Mouse (Mus musculus) CH12F3 (cell line): Measurements from ENCODE around the gene Tmcc1.
"Not testable (repeated sequence)": the region's sequence is repeated elsewhere in the genome, so short reads cannot be mapped to it uniquely, and the experiment has no call there.

Experiments used
- in situ Hi-C: fragments of 300-500 bp; cut with MboI; formaldehyde crosslinking; loops from 2 replicates; pipeline ENCODE4 v1.14.3; 2020; ENCODE audit warnings: low sequenced_read_pairs

Gene Tmcc1

GRCm38 (mm10) chr6:116154854-116155624 lies 38.2 kb downstream of the Tmcc1 start:
- in situ Hi-C loops: no loop called here

- in situ Hi-C loops: loop anchor here (25.0 kb wide), 1 partner anchor 260 kb away; no protein-coding TSS in a partner anchor
Measured at GRCm38 (mm10) chr6:116147386-116147785, 45.9 kb downstream of the Tmcc1 start.

- in situ Hi-C loops: loop anchor here (25.0 kb wide), 1 partner anchor 254 kb away; no protein-coding TSS in a partner anchor
Measured at GRCm38 (mm10) chr6:116141696-116142095, 51.6 kb downstream of the Tmcc1 start.

DNA sequence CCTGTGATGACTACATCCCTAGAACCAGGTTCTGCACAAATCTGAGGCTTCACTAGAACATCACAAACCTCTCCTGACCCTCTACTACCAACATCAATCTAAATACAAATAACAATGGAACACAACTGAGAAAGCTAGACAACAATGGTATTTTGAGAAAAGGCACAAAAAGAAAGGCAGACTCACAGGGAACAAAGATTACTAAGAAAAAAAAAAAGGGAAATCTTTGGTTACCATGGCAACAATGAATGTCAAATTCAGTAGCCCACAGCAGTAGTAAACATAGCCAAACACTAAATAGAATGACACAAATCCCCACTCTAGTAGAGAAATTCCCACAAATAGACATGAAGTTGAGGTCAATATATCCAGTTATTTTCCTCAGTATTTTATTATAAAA lies 52.5 kb downstream of the Tmcc1 start:
- in situ Hi-C loops: loop anchor here (25.0 kb wide), 1 partner anchor 253 kb away; no protein-coding TSS in a partner anchor

GRCm38 (mm10) chr6:116139143-116139856 lies 54.0 kb downstream of the Tmcc1 start:
- in situ Hi-C loops: loop anchor here (25.0 kb wide), 1 partner anchor 252 kb away; no protein-coding TSS in a partner anchor

DNA sequence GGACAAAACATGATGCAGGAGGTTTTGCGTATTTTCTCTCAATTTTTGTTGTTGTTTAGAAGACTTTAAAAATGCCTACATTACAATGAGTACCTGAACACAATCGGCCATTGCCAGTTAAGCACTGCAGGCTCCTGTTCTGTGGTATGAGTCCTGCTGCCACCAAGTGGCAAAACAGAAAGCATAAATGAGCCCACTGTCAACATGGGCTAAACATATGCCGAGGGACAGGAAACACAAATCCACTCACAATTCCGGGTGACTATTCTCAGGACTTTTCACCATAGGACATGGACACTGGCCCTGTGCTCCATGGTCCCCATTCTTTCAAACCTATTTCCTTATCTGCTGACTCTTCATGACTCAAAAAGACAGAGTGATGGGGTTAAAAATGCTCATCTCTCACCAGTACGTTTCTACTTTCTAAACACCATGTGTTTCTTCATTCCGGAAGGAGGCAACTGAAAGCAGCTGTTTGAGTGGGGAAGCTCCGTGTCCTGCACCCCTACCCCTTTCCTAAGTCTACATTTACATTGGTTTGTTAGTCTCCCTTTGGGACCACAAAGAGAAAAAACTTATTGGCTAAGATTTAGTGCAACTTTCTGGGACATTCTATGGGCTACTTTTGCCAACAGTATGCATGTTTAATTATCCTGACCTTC lies 57.2 kb downstream of the Tmcc1 start:
- in situ Hi-C loops: loop anchor here (25.0 kb wide), 1 partner anchor 249 kb away; no protein-coding TSS in a partner anchor

DNA sequence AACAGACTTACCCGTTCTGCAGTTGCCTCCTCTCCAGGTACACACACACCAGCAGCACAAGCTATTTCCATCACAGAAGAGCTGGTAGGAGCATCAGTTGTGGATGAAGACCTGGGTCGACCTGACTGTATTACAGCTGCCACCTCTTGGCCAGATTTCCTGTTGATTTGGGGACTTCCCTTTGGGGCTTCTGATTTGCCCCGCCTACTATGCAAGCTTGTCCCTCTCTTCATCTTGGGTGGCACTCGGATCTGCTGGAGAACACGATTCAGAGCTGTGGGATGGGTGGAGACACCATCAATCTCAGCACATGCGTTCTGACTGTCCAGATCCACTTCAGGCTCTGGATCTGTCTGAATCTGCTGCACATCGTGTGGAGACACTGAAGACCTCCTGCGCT lies 59.5 kb downstream of the Tmcc1 start:
- in situ Hi-C loops: loop anchor here (25.0 kb wide), 1 partner anchor 246 kb away; no protein-coding TSS in a partner anchor

DNA sequence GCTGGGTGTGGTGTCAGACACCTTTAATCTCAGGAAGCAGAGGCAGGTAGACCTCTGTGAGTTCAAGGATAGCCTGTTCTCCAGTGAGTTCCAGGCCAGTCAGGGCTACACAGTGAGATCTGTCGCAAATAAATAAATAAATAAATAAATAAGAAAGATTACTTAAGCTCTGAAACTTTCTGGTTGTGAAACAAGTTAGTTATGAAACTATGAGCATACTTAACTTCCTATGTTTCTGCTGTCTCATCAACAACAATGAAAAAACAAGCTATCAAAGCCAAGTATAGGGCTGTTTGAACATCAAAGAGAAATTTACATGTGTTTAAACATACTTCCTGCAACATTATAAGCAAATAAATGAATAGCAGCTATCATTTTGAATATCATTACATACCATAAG lies 61.5 kb downstream of the Tmcc1 start:
- in situ Hi-C loops: loop anchor here (25.0 kb wide), 1 partner anchor 244 kb away; no protein-coding TSS in a partner anchor

DNA sequence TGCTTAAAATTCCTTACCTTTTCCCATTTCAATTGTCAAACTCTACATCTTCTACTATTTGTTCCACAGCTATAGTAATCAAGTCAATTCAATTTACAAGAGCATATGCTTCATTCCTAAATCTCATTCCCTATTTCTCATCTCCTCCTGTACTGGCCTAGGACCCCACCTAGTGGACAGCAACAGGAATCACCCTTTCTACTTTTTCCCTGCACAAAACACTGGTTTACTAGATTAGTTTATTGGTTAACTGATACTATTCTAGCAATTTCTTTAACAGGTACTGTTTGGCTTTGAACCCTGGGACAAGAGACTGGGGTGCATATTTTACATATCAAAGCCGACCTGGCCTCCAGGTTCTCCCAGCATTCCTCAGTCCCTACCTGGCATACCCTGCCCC lies 64.6 kb downstream of the Tmcc1 start:
- in situ Hi-C loops: loop anchor here (5.0 to 25.0 kb wide), 2 partner anchors 116 to 241 kb away; no protein-coding TSS in a partner anchor

GRCm38 (mm10) chr6:116127918-116128443 lies 65.3 kb downstream of the Tmcc1 start:
- in situ Hi-C loops: loop anchor here (5.0 to 25.0 kb wide), 2 partner anchors 116 to 241 kb away; no protein-coding TSS in a partner anchor

GRCm38 (mm10) chr6:116126577-116126976 lies 66.7 kb downstream of the Tmcc1 start:
- in situ Hi-C loops: loop anchor here (5.0 to 25.0 kb wide), 2 partner anchors 114 to 239 kb away; no protein-coding TSS in a partner anchor

DNA sequence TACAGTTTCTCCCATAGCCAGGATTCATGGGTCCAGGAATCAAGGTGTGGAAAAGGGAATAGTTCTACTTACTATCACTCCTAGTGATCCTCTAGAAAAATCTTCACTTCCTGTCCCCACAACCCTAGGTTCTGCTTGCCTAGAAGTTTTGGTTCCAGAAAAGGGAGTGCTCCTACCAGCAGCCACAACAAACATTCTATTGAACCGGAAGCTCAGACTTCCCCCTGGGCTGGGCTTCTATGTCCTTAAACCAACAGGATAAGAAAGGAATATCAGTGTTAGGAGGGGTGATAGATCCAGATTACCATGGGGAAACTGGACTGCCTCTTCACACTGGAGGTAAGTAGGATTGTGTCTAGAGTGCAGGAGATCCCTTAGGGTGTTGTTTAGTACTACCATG lies 70.4 kb downstream of the Tmcc1 start:
- in situ Hi-C loops: no loop called here

DNA sequence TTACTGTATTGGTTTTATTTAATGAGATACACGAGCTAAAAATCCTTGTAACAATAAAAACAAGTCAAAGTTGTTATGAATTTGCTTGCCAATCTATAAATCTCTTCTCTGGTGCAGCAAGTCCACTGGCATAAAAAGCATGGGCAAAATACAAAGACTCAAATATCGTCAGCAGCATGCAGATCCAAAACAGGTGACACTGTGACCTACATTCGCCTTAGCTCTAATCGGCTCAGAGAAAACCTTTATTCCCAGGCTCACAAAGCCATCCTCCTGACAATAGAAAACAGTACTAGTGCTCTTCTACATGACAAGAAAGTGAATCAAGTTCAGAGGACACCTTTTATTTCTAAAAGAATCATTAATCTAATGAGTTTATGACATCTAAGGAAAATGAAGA lies 73.6 kb downstream of the Tmcc1 start:
- in situ Hi-C loops: no loop called here

GRCm38 (mm10) chr6:116116634-116117033 lies 76.7 kb downstream of the Tmcc1 start:
- in situ Hi-C loops: not testable (repeated sequence)

DNA sequence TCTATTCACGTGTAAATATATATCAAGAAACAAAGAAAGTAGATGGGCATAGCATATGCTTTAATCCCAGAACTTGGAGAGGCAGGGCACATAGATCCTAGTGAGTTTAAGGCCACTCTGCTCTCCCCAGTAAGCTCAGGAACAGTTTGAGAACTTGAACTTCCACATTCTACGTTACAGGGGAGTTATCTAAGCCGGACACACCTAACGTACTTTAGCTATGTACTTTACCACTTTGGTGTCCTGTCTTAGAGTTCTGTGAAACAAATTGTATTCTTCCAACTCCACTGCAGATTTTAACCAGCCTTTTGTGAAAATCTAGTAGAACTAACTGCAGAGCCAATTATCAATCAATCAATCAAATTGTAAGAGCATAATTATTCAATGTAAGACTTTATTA lies 82.7 kb downstream of the Tmcc1 start:
- in situ Hi-C loops: no loop called here

GRCm38 (mm10) chr6:116107471-116108358 lies 85.6 kb downstream of the Tmcc1 start:
- in situ Hi-C loops: no loop called here

GRCm38 (mm10) chr6:116106967-116107470 lies 86.3 kb downstream of the Tmcc1 start:
- in situ Hi-C loops: no loop called here

DNA sequence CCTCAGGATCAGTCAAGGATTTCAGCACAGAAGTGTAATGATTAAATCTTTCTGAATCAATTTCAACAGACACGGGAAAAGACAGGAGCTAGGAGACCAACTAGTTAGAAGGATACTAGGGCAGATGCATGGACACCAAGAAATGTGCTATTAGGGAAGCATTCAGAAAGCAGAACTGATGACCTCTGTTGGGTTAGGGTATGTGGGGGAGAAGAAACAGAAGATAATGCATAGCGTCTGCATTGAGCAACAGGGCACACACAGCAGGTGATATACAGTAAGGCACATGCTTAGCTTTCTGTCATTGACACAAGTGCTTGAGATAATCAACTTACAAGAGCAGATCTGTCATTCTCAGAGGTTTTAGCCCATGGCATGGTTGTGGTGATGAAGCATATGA lies 95.7 kb downstream of the Tmcc1 start:
- in situ Hi-C loops: no loop called here

DNA sequence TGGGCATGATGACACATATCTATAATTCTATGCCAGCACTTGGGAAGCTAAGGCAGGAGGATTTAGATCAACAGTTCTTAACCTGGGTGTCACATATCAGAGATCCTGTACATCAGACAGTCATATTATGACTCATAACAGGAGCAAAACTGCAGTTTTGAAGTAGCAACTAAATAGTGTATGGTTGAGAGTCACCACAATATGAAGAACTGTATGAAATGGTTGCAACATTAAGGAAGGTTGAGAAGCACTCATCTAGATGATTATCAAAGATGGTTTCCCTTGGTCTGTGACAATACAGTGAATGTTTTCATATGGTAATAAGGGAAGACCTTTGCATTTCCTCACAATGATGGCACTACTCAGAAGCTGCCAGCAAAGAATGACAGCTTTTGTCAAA lies 103.9 kb downstream of the Tmcc1 start:
- in situ Hi-C loops: no loop called here

DNA sequence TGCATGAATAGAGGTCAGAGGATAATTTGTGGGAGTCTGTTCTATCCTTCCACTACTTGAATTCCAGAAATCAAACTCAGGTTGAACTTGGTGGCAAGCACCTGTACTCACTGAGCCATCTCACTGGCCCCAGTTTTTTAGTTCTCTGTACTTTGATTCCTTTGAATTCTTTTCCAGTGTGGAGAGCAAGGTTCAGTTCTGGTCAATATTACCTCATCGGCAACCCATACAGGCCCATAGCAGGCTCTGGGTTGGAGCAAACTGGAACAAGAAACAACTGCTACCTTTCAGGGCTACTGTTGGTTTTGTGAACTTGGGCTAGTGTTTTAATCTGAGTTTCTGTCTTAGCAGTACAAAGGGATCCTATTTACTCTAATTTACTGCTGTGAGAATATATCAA lies 107.2 kb downstream of the Tmcc1 start:
- in situ Hi-C loops: no loop called here
